Mouse (Mus musculus) midbrain, postnatal 0 days (tissue): ENCODE results near the gene 1700084M14Rik. TPM values are rescaled to one million over a fixed set of nuclear protein-coding genes. Genes with fewer than 3 reads are reported as not detected.
"Not testable (repeated sequence)": the region's sequence is repeated elsewhere in the genome, so short reads cannot be mapped to it uniquely, and the experiment has no call there.

Source experiments
- ATAC-seq: fragments of 200-750 bp; cut with Nextera tagmentation; 2 replicates; pipeline ENCODE4 v1.8.0; 2017; ENCODE audit warnings: moderate number of reproducible peaks, mild to moderate bottlenecking, moderate TSS enrichment, moderate library complexity; ENCODE audit not compliant: low FRiP score
- DNase-seq: peaks from one replicate; pipeline ENCODE4 v3.0.0-alpha.2; 2015; ENCODE audit warnings: low spot score
- H3K27ac ChIP-seq: fragments of 300-500 bp; sonication (generic); 2 replicates; pipeline ENCODE4 v1.5.1; 2014; ENCODE audit warnings: low read depth, mild to moderate bottlenecking, low read length, mixed read lengths
- H3K27me3 ChIP-seq: fragments of 300-500 bp; sonication (generic); 2 replicates; pipeline ENCODE4 v1.6.1; 2014; ENCODE audit warnings: low read length, control low read depth, mixed read lengths; ENCODE audit not compliant: insufficient read depth
- H3K36me3 ChIP-seq: fragments of 300-500 bp; sonication (generic); 2 replicates; pipeline ENCODE4 v1.6.1; 2014; ENCODE audit warnings: low read length, control low read depth, mixed read lengths; ENCODE audit not compliant: insufficient read depth
- H3K4me1 ChIP-seq: fragments of 300-500 bp; sonication (generic); 2 replicates; pipeline ENCODE4 v1.6.1; 2014; ENCODE audit warnings: mild to moderate bottlenecking, control low read depth, antibody characterized with exemption, low read length, mixed read lengths; ENCODE audit not compliant: insufficient read depth
- H3K4me2 ChIP-seq: fragments of 300-500 bp; sonication (generic); 2 replicates; pipeline ENCODE4 v1.6.1; 2014; ENCODE audit warnings: low read depth, mild to moderate bottlenecking, low read length, mixed read lengths; ENCODE audit not compliant: poor library complexity, severe bottlenecking
- H3K4me3 ChIP-seq: fragments of 300-500 bp; sonication (generic); 2 replicates; pipeline ENCODE4 v1.5.1; 2014; ENCODE audit warnings: low read depth, mild to moderate bottlenecking, low read length, moderate library complexity
- H3K9ac ChIP-seq: fragments of 300-500 bp; sonication (generic); replicated peaks from 2 replicates; pipeline ENCODE4 v1.6.1; 2014; ENCODE audit warnings: mild to moderate bottlenecking, low read length, moderate library complexity, mixed read lengths; ENCODE audit not compliant: poor library complexity, severe bottlenecking
- H3K9me3 ChIP-seq: fragments of 300-500 bp; sonication (generic); 2 replicates; pipeline ENCODE4 v1.6.1; 2016; ENCODE audit warnings: low read length, control low read depth
- WGBS: fragments of 180-500 bp; shearing (Covaris S2); extraction: QIAGEN DNeasy Blood & Tissue Kit; methylation state at CpG from one replicate; pipeline ENCODE4 v1.1.7; 2014; 5-methylcytosine and 5-hydroxymethylcytosine counted together
- polyA plus RNA-seq: library from polyadenylated mRNA; unstranded; fragments of >200 nt; fragmentation: Nextera tagmentation; extraction: Ambion mirVana; gene quantifications from 2 replicates; pipeline ENCODE4 v1.2.1, GENCODE M21; 2015
- total RNA-seq: library from RNA; depleted of rRNA; stranded (reverse); fragments of >200 nt; gene quantifications from 2 replicates; pipeline ENCODE4 v1.2.3, GENCODE M21; 2014; rRNA removed

1700084M14Rik gene
- total RNA-seq (not detected in 2 replicates), polyA plus RNA-seq (not detected in 2 replicates)

GRCm38 (mm10) chrX:91575811-91576210 lies at the start of gene 1700084M14Rik:
Gene 1700084M14Rik (minus strand): TSS chrX:91575911.
- not testable (repeated sequence) for H3K27me3 ChIP-seq, ATAC-seq, H3K36me3 ChIP-seq, H3K9ac ChIP-seq, H3K4me3 ChIP-seq, H3K9me3 ChIP-seq, H3K4me2 ChIP-seq, H3K27ac ChIP-seq, H3K4me1 ChIP-seq, DNase-seq
- 70% methylated on average over 3 of the region's 3 CpGs for WGBS

Other genes starting within 250 kb of the 1700084M14Rik start
- gene Mageb2, start 244.2 kb downstream of the 1700084M14Rik start, total RNA-seq = not detected in 2 replicates
- gene Mageb2, start 244.2 kb downstream of the 1700084M14Rik start, polyA plus RNA-seq = not detected in 2 replicates
- gene Gm5072, start 183.4 kb downstream of the 1700084M14Rik start, total RNA-seq = not detected in 2 replicates
- gene Gm5072, start 183.4 kb downstream of the 1700084M14Rik start, polyA plus RNA-seq = not detected in 2 replicates
- gene Gm8914, start 95.8 kb downstream of the 1700084M14Rik start, total RNA-seq = not detected in 2 replicates
- not detected in 2 replicates for gene Gm8914, start 95.8 kb downstream of the 1700084M14Rik start, polyA plus RNA-seq
- not detected in 2 replicates for gene Gm14781, start 56.3 kb upstream of the 1700084M14Rik start, total RNA-seq
- not detected in 2 replicates for gene Gm14781, start 56.3 kb upstream of the 1700084M14Rik start, polyA plus RNA-seq
- not detected in 2 replicates for gene Mageb5, start 207.1 kb upstream of the 1700084M14Rik start, total RNA-seq
- gene Mageb5, start 207.1 kb upstream of the 1700084M14Rik start, polyA plus RNA-seq = not detected in 2 replicates